Mouse (Mus musculus) heart, embryonic 16.5 days (tissue): Measurements from ENCODE around the gene Gm21083. TPM values are rescaled to one million over a fixed set of nuclear protein-coding genes. Genes with fewer than 3 reads are reported as not detected.
"Not testable (repeated sequence)": the region's sequence is repeated elsewhere in the genome, so short reads cannot be mapped to it uniquely, and the experiment has no call there.

ENCODE experiments used
- ATAC-seq: fragments of 200-750 bp; cut with Nextera tagmentation; replicated peaks from 2 replicates; pipeline ENCODE4 v1.8.0; 2017; ENCODE audit warnings: moderate number of reproducible peaks; ENCODE audit not compliant: insufficient read depth, low FRiP score; ENCODE audit errors: extremely low read depth
- H3K27ac ChIP-seq: fragments of 300-500 bp; sonication (generic); 2 replicates; pipeline ENCODE4 v1.5.1; 2014; ENCODE audit warnings: mild to moderate bottlenecking, low read length, control low read depth, moderate library complexity
- H3K27me3 ChIP-seq: fragments of 300-500 bp; sonication (generic); 2 replicates; pipeline ENCODE4 v1.6.1; 2014; ENCODE audit warnings: low read length, mixed read lengths; ENCODE audit not compliant: control insufficient read depth, insufficient read depth
- H3K36me3 ChIP-seq: fragments of 300-500 bp; sonication (generic); 2 replicates; pipeline ENCODE4 v1.6.1; 2014; ENCODE audit not compliant: control insufficient read depth, insufficient read depth
- H3K4me1 ChIP-seq: fragments of 300-500 bp; sonication (generic); 2 replicates; pipeline ENCODE4 v1.6.1; 2014; ENCODE audit warnings: low read length, mixed read lengths; ENCODE audit not compliant: control insufficient read depth, insufficient read depth
- H3K4me2 ChIP-seq: fragments of 300-500 bp; sonication (generic); 2 replicates; pipeline ENCODE4 v1.6.1; 2014; ENCODE audit warnings: low read depth, mild to moderate bottlenecking, control low read depth, low read length
- H3K4me3 ChIP-seq: fragments of 300-500 bp; sonication (generic); 2 replicates; pipeline ENCODE4 v1.5.1; 2014; ENCODE audit warnings: mild to moderate bottlenecking, control low read depth, low read length
- H3K9ac ChIP-seq: fragments of 300-500 bp; sonication (generic); 2 replicates; pipeline ENCODE4 v1.6.1; 2014; ENCODE audit warnings: low read length, control low read depth
- H3K9me3 ChIP-seq: fragments of 300-500 bp; sonication (generic); replicated peaks from 2 replicates; pipeline ENCODE4 v1.6.1; 2016; ENCODE audit warnings: low read length; ENCODE audit not compliant: control insufficient read depth
- WGBS: fragments of 180-500 bp; shearing (Covaris S2); extraction: QIAGEN DNeasy Blood & Tissue Kit; methylation state at CpG from one replicate; pipeline ENCODE4 v1.1.7; 2014; 5-methylcytosine and 5-hydroxymethylcytosine counted together
- polyA plus RNA-seq: library from polyadenylated mRNA; unstranded; fragments of >200 nt; fragmentation: Nextera tagmentation; extraction: Ambion mirVana; gene quantifications from 2 replicates; pipeline ENCODE4 v1.2.1, GENCODE M21; 2015

The Gm21083 gene
- polyA plus RNA-seq, 1 experiment from 2014 or later, result not detected

- not testable (repeated sequence) for H3K27me3 ChIP-seq, H3K4me2 ChIP-seq, H3K27ac ChIP-seq, H3K4me3 ChIP-seq, H3K36me3 ChIP-seq, H3K9me3 ChIP-seq, H3K4me1 ChIP-seq, H3K9ac ChIP-seq, ATAC-seq
- 27% methylated on average over 6 of the region's 6 CpGs for WGBS
Measured at GRCm38 (mm10) chr5:15588291-15588690, 11.2 kb downstream of the Gm21083 start.

- not testable (repeated sequence) for H3K4me3 ChIP-seq, H3K4me2 ChIP-seq, H3K27ac ChIP-seq, H3K36me3 ChIP-seq, H3K9ac ChIP-seq, ATAC-seq, H3K27me3 ChIP-seq, H3K9me3 ChIP-seq, H3K4me1 ChIP-seq
- 49% methylated on average over 5 of the region's 5 CpGs for WGBS
Measured at GRCm38 (mm10) chr5:15590635-15591034, 13.5 kb downstream of the Gm21083 start.

GRCm38 (mm10) chr5:15591577-15591976 lies 14.4 kb downstream of the Gm21083 start:
- not testable (repeated sequence) for H3K27ac ChIP-seq, H3K36me3 ChIP-seq, H3K9ac ChIP-seq, ATAC-seq, H3K4me2 ChIP-seq, H3K4me1 ChIP-seq, H3K27me3 ChIP-seq, H3K9me3 ChIP-seq, H3K4me3 ChIP-seq
- whole genome bisulfite sequencing, result 64% methylated on average over 2 of the region's 2 CpGs

- not testable (repeated sequence) for H3K36me3 ChIP-seq, H3K4me2 ChIP-seq, H3K4me1 ChIP-seq, H3K9me3 ChIP-seq, H3K27me3 ChIP-seq, H3K4me3 ChIP-seq, H3K27ac ChIP-seq, H3K9ac ChIP-seq
- peak; percentile 52; the same call in 1 of the 2 replicates for ATAC-seq
Measured at GRCm38 (mm10) chr5:15598831-15599230, 21.7 kb downstream of the Gm21083 start.

GRCm38 (mm10) chr5:15600342-15600741 lies 23.2 kb downstream of the Gm21083 start:
- 29% methylated on average over 4 of the region's 4 CpGs for WGBS

GRCm38 (mm10) chr5:15601481-15601880 lies 24.3 kb downstream of the Gm21083 start:
- not testable (repeated sequence) for H3K4me2 ChIP-seq, H3K27me3 ChIP-seq, H3K4me1 ChIP-seq, H3K36me3 ChIP-seq, H3K9ac ChIP-seq, H3K4me3 ChIP-seq, H3K9me3 ChIP-seq, H3K27ac ChIP-seq
- 45% methylated on average over 5 of the region's 5 CpGs for WGBS
- ATAC-seq, result 0 out of 2 replicates have a peak, but pooled peaks have one; percentile 23

More at GRCm38 (mm10) chr5:15600342-15600741, 23.2 kb downstream of the Gm21083 start:
- not testable (repeated sequence) for H3K4me2 ChIP-seq, H3K27ac ChIP-seq, H3K9ac ChIP-seq, ATAC-seq, H3K4me3 ChIP-seq, H3K9me3 ChIP-seq, H3K27me3 ChIP-seq, H3K36me3 ChIP-seq, H3K4me1 ChIP-seq

GRCm38 (mm10) chr5:15601960-15602359 lies 24.8 kb downstream of the Gm21083 start:
- H3K36me3 ChIP-seq, H3K4me2 ChIP-seq, H3K9ac ChIP-seq, H3K27ac ChIP-seq, H3K4me3 ChIP-seq, H3K27me3 ChIP-seq, H3K9me3 ChIP-seq, ATAC-seq, H3K4me1 ChIP-seq: not testable (repeated sequence)
- 56% methylated on average over 3 of the region's 3 CpGs for WGBS

- 50% methylated on average over 3 of the region's 3 CpGs for WGBS
- not testable (repeated sequence) for H3K4me2 ChIP-seq, H3K36me3 ChIP-seq, H3K9me3 ChIP-seq, ATAC-seq, H3K27ac ChIP-seq, H3K27me3 ChIP-seq, H3K4me1 ChIP-seq, H3K4me3 ChIP-seq, H3K9ac ChIP-seq
Measured at GRCm38 (mm10) chr5:15602424-15602947, 25.4 kb downstream of the Gm21083 start.

- ATAC-seq, H3K4me1 ChIP-seq, H3K36me3 ChIP-seq, H3K27me3 ChIP-seq, H3K9me3 ChIP-seq, H3K9ac ChIP-seq, H3K4me3 ChIP-seq, H3K27ac ChIP-seq, H3K4me2 ChIP-seq: not testable (repeated sequence)
- WGBS, result 46% methylated on average over 2 of the region's 2 CpGs
Measured at GRCm38 (mm10) chr5:15603008-15603407, 25.9 kb downstream of the Gm21083 start.

GRCm38 (mm10) chr5:15603585-15603984 lies 26.5 kb downstream of the Gm21083 start:
- peaks cover 12% of the 10 kb centered on the region for H3K9me3 ChIP-seq
- not testable (repeated sequence) for H3K4me2 ChIP-seq, ATAC-seq, H3K4me1 ChIP-seq, H3K36me3 ChIP-seq, H3K9ac ChIP-seq, H3K27me3 ChIP-seq, H3K4me3 ChIP-seq, H3K27ac ChIP-seq
- WGBS, result 62% methylated on average over 8 of the region's 8 CpGs
